Mouse (Mus musculus) lung, postnatal 0 days (tissue): ENCODE measurements around the gene Gm26741. TPM values are rescaled to one million over a fixed set of nuclear protein-coding genes. Genes with fewer than 3 reads are reported as not detected.

Experiments
- ATAC-seq: fragments of 200-750 bp; cut with Nextera tagmentation; 2 replicates; pipeline ENCODE4 v1.8.0; 2017; ENCODE audit warnings: moderate library complexity
- DNase-seq: peaks from one replicate; pipeline ENCODE4 v3.0.0-alpha.2; 2016; ENCODE audit warnings: low spot score
- H3K27ac ChIP-seq: fragments of 300-500 bp; sonication (generic); 2 replicates; pipeline ENCODE4 v1.5.1; 2014; ENCODE audit warnings: antibody characterized with exemption, mild to moderate bottlenecking, low read length, mixed read lengths
- H3K27me3 ChIP-seq: fragments of 300-500 bp; sonication (generic); replicated peaks from 2 replicates; pipeline ENCODE4 v1.6.1; 2014; ENCODE audit warnings: low read length, mixed read lengths; ENCODE audit not compliant: insufficient read depth
- H3K36me3 ChIP-seq: fragments of 300-500 bp; sonication (generic); 2 replicates; pipeline ENCODE4 v1.6.1; 2014; ENCODE audit warnings: low read length, mixed read lengths; ENCODE audit not compliant: insufficient read depth
- H3K4me1 ChIP-seq: fragments of 300-500 bp; sonication (generic); 2 replicates; pipeline ENCODE4 v1.6.1; 2014; ENCODE audit warnings: antibody characterized with exemption, low read depth, low read length, mixed read lengths; ENCODE audit not compliant: insufficient read depth
- H3K4me2 ChIP-seq: fragments of 300-500 bp; sonication (generic); replicated peaks from 2 replicates; pipeline ENCODE4 v1.6.1; 2014; ENCODE audit warnings: low read depth, mild to moderate bottlenecking, low read length, moderate library complexity, mixed read lengths
- H3K4me3 ChIP-seq: fragments of 300-500 bp; sonication (generic); 2 replicates; pipeline ENCODE4 v1.5.1; 2014; ENCODE audit warnings: low read depth, low read length
- H3K9ac ChIP-seq: fragments of 300-500 bp; sonication (generic); replicated peaks from 2 replicates; pipeline ENCODE4 v1.6.1; 2014; ENCODE audit warnings: low read depth, mild to moderate bottlenecking
- H3K9me3 ChIP-seq: fragments of 300-500 bp; sonication (generic); 2 replicates; pipeline ENCODE4 v1.6.1; 2016; ENCODE audit warnings: low read length, mixed read lengths
- CTCF ChIP-seq: IDR thresholded peaks from 2 replicates; pipeline ENCODE4 v1.5.1; 2016; ENCODE audit warnings: antibody characterized with exemption, mild to moderate bottlenecking
- EP300 ChIP-seq: IDR thresholded peaks from 2 replicates; pipeline ENCODE4 v1.6.1; 2016; ENCODE audit warnings: antibody characterized with exemption, mild to moderate bottlenecking, control low read depth
- WGBS: fragments of 180-500 bp; shearing (Covaris S2); extraction: QIAGEN DNeasy Blood & Tissue Kit; methylation state at CpG from one replicate; pipeline ENCODE4 v1.1.7; 2014; 5-methylcytosine and 5-hydroxymethylcytosine counted together
- polyA plus RNA-seq: library from polyadenylated mRNA; unstranded; fragments of >200 nt; fragmentation: Nextera tagmentation; extraction: Ambion mirVana; gene quantifications from 2 replicates; pipeline ENCODE4 v1.2.1, GENCODE M21; 2015

Gene Gm26741
- polyA plus RNA-seq, 1 experiment from 2014 or later: not detected

DNA sequence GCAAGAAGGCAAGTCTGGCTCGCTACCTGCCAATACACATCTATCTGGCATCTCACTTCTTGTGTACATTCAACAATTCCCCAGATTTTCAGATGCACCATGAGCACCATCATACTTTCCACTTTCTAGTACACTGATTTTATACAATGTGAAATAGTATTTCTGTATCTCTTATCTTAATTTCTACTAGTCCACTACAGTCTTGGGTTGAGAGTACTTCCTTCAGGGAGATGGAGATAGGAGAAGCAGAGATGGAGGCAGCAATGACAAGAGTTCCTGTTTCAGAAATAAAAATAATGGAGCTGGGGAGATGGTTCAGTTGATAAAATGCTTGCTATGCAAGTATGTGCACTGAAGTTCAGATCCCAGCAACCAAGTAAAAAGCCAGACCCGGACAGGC is 19.2 kb downstream of the Gm26741 start:
- Histone ChIP-seq H3K27ac (no peak overlapping the region), H3K4me2 (no peak overlapping the region), H3K4me1 (no peaks in the 10 kb centered on the region), H3K9me3 (no peaks in the 10 kb centered on the region), H3K36me3 (no peaks in the 10 kb centered on the region), H3K9ac (no peak overlapping the region), H3K4me3 (no peak overlapping the region), H3K27me3 (no peaks in the 10 kb centered on the region)
- ATAC-seq: no peak
- WGBS: 90% methylated on average over 2 of the region's 2 CpGs
- no peak for DNase-seq
- TF ChIP-seq EP300: no peak
- TF ChIP-seq CTCF: no peak

DNA sequence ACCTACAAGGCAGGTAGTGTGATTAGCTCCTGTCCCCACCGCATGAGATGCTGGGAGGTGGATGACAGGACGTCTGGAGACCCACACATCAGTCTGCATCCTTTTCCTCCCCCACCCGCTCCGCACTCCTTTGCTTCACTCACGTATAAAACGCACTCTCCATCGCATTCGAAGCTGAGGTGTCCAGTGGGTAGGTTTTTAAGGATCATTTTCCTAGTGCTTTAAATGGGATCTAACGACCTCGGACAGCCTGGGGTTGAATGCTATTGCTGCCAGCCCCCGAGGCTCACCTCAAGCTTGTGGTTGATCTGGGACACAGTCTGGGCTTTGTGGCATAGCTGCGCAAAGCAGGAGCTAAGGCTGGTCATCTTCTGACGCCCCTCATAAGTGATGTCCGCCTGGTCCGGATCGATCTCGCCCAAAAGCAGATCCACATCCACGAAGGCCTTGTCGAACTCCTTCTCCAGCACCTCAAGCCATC is 22.8 kb downstream of the Gm26741 start:
- DNase-seq (peak; percentile 40), ATAC-seq (peak; percentile 11)
- Histone ChIP-seq H3K9ac (peak overlapping the region; percentile 84), H3K4me1 (no peaks in the 10 kb centered on the region), H3K27me3 (no peaks in the 10 kb centered on the region), H3K4me2 (peak overlapping the region; percentile 77), H3K36me3 (no peaks in the 10 kb centered on the region), H3K9me3 (no peaks in the 10 kb centered on the region), H3K4me3 (peak overlapping the region; percentile 91), H3K27ac (peak overlapping the region; percentile 92)
- TF ChIP-seq EP300 (no peak), CTCF (no peak)
- WGBS: 1% methylated on average over 19 of the region's 19 CpGs

DNA sequence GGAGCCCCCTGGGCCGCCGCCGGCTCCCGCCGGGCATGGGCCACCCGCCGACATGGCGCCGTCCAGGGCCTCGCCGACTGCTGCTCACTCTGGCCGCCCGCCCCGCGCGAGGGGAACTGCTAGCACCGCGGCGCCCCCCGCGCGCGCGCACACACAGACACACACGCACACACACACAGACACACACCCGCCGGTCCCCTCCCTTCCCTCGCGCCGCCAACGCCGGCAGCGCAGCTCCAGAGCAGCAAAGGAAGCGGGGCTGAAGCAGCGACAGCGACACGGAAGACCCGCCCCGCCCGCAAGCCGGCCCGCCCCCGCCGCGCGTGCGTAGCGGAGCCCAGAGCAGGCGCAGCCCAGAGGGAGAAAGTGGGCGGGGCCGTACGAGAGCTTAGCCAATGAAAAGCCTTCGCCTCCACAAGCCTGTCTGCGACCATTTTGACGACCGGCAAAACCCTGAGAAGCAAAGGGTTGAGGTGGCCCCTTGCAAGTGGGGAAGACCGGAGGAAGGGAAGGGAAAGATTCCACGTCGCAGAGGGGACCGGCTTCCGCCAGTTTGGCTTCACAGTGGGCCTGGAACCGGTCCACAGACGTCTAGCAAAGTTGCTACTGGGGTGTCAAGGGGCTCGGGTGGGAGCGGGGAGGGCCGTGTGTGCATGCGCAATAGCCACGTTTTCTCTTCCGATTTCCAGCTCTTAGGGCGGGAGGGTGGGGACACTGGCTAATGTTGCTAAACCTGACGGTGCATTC is 23.5 kb downstream of the Gm26741 start, which contains the start of gene Gopc:
Gene Gopc, minus strand, starts transcription at position 280 of the 747 bp plus-strand sequence.
- DNase-seq (peak; percentile 99), ATAC-seq (peak; percentile 99)
- Histone ChIP-seq H3K9me3 (no peaks in the 10 kb centered on the region), H3K4me2 (peak within 1 kb of the TSS; percentile 77), H3K27me3 (no peaks in the 10 kb centered on the region), H3K27ac (peak within 1 kb of the TSS; percentile 92), H3K4me1 (no peaks in the 10 kb centered on the region), H3K9ac (peak within 1 kb of the TSS; percentile 84), H3K4me3 (peak within 1 kb of the TSS; percentile 91), H3K36me3 (no peaks in the 10 kb centered on the region)
- no peak for TF ChIP-seq CTCF
- TF ChIP-seq EP300: no peak
- WGBS: under 1% methylated on average over 59 of the region's 71 CpGs

DNA sequence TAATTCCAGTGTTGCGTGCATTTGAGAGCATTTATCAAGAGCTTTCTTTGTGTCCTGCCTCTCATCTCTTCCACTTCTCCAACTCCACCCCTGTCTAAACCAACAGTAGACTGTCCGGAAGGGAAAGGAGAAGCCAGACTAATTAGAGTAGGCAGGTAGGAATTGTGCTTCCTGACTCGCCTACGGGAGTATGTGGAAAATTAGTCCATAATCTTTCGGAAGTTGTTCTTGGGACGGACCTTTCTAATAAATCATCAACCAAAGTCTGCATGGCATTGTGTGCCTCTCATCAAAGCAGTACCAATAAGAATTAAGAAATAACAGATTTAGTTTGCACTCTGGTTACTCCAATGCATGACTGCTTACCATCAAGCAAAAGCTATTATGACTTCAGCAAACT is 24.5 kb downstream of the Gm26741 start:
- no peaks in the 10 kb centered on the region for H3K4me1 ChIP-seq
- H3K9me3 ChIP-seq: no peaks in the 10 kb centered on the region
- TF ChIP-seq CTCF (no peak), EP300 (no peak)
- peak overlapping the region; percentile 91 for H3K4me3 ChIP-seq
- H3K36me3 ChIP-seq: no peaks in the 10 kb centered on the region
- DNase-seq (no peak), ATAC-seq (no peak)
- no peaks in the 10 kb centered on the region for H3K27me3 ChIP-seq
- H3K27ac ChIP-seq: no peak overlapping the region
- 55% methylated on average over 6 of the region's 6 CpGs for WGBS
- peak overlapping the region; percentile 77 for H3K4me2 ChIP-seq
- H3K9ac ChIP-seq: no peak overlapping the region

DNA sequence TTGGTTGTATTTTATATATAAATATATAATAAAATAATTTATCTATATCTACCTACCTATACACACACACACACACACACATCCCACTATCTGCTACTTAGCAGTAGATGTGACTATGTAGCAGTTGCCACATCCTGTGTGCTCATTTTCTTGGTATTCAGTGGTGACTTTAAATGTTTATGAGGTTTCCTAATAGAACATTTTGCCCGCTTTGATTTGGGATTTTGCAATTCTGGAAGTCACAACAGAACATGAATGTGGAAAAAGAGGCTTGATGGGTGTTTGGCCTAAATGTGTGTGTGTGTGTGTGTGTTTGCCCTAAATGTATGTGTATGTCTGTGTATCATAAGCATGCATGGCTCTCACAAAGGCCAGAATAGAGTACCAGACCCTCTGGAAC is 25.0 kb downstream of the Gm26741 start:
- no peak for TF ChIP-seq CTCF
- no peak for TF ChIP-seq EP300
- no peak overlapping the region for H3K4me3 ChIP-seq

DNA sequence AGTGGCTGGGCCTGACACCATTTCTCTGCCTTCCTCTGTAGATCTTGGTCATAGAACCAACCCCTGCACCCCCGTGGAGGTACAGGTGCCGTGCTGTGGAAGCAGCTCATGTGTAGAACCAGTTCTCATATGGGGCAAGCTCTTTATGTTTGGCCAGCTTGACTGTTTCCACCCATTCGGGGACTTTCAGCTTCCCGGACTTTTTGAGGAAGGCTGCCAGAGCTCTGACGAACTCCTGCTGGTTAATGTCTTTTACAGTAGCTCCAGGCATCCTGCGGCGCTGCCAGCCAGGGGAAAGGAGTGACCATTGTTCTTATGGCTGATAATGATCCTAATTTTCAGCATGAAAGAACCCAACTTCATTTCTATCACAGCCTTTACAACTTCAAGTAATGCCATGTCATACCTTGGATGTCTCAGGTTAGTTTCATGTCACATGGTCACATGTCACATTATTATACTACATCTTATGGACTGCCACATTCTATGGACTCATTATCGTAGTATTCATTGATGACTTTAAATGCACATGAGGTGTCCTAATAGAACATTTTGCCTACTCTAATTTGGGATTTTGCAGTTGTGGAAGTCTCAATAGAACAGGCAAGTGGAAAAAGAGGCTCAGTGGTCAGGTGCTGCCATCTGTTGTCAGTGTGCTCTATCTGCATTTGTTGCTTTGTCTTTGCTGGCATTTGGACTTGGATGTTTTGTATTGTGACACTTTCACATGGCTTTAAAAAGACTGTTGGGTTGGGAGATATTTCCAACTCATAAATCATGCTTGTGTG is 26.4 kb downstream of the Gm26741 start:
- no peak for ATAC-seq
- DNase-seq: peak; percentile 78
- no peak for TF ChIP-seq EP300
- TF ChIP-seq CTCF: peak; percentile 93
- WGBS: 45% methylated on average over 8 of the region's 8 CpGs
- Histone ChIP-seq H3K4me3 (no peak overlapping the region), H3K4me1 (no peaks in the 10 kb centered on the region), H3K9me3 (no peaks in the 10 kb centered on the region), H3K9ac (no peak overlapping the region), H3K27ac (no peak overlapping the region), H3K4me2 (no peak overlapping the region), H3K27me3 (no peaks in the 10 kb centered on the region), H3K36me3 (no peaks in the 10 kb centered on the region)

More for the DNA sequence above, 25.0 kb downstream of the Gm26741 start:
- no peak for ATAC-seq
- no peak overlapping the region for H3K4me2 ChIP-seq
- no peak overlapping the region for H3K9ac ChIP-seq
- 77% methylated on average over 1 of the region's 1 CpGs for WGBS
- peak; percentile 29 for DNase-seq
- H3K27ac ChIP-seq: no peak overlapping the region
- H3K27me3 ChIP-seq: no peaks in the 10 kb centered on the region
- no peaks in the 10 kb centered on the region for H3K9me3 ChIP-seq
- H3K36me3 ChIP-seq: no peaks in the 10 kb centered on the region
- H3K4me1 ChIP-seq: no peaks in the 10 kb centered on the region
